Mouse (Mus musculus) heart, adult 11 months (tissue): ENCODE measurements around the gene Vti1a.

Source experiments
- DNase-seq: peaks from one replicate; pipeline ENCODE4 v3.0.0; 2022

Gene Vti1a

GRCm38 (mm10) chr19:55315452-55316108, 515 bp upstream of the Vti1a start, which contains the start of gene Zdhhc6:
Zdhhc6 (minus strand) TSS chr19:55316032.
- DNase-seq = peak; percentile 97

- DNase-seq = peak; percentile 58
These were observed 806 bp downstream of the Vti1a start for GRCm38 (mm10) chr19:55316901-55317300.

GRCm38 (mm10) chr19:55319036-55319435, 2.9 kb downstream of the Vti1a start:
- DNase-seq = peak; percentile 40

- peak; percentile 56 for DNase-seq
These were observed 3.4 kb downstream of the Vti1a start for GRCm38 (mm10) chr19:55319521-55319920.

GRCm38 (mm10) chr19:55322604-55323003, 6.5 kb downstream of the Vti1a start:
- peak; percentile 71 for DNase-seq

- no peak for DNase-seq
These were observed 11.4 kb downstream of the Vti1a start for GRCm38 (mm10) chr19:55327510-55327909.

- peak; percentile 40 for DNase-seq
These were observed 15.7 kb downstream of the Vti1a start for GRCm38 (mm10) chr19:55331776-55332175.

GRCm38 (mm10) chr19:55332641-55333268, 16.7 kb downstream of the Vti1a start:
- peak; percentile 89 for DNase-seq

- peak; percentile 8 for DNase-seq
These were observed 19.8 kb downstream of the Vti1a start for GRCm38 (mm10) chr19:55335881-55336280.

- peak; percentile 83 for DNase-seq
These were observed 20.3 kb downstream of the Vti1a start for GRCm38 (mm10) chr19:55336441-55336840.

- DNase-seq = peak; percentile 28
These were observed 21.0 kb downstream of the Vti1a start for GRCm38 (mm10) chr19:55337066-55337465.

- DNase-seq = peak; percentile 14
These were observed 21.6 kb downstream of the Vti1a start for GRCm38 (mm10) chr19:55337664-55338063.

- no peak for DNase-seq
These were observed 24.4 kb downstream of the Vti1a start for GRCm38 (mm10) chr19:55340521-55340920.

- no peak for DNase-seq
These were observed 25.3 kb downstream of the Vti1a start for GRCm38 (mm10) chr19:55341377-55341776.

GRCm38 (mm10) chr19:55342423-55342822, 26.3 kb downstream of the Vti1a start:
- DNase-seq = no peak

GRCm38 (mm10) chr19:55343274-55343673, 27.2 kb downstream of the Vti1a start:
- DNase-seq = no peak

- no peak for DNase-seq
These were observed 32.1 kb downstream of the Vti1a start for GRCm38 (mm10) chr19:55348187-55348586.

GRCm38 (mm10) chr19:55350673-55351378, 34.7 kb downstream of the Vti1a start:
- no peak for DNase-seq

GRCm38 (mm10) chr19:55362606-55363005, 46.5 kb downstream of the Vti1a start:
- no peak for DNase-seq

- DNase-seq = no peak
These were observed 53.6 kb downstream of the Vti1a start for GRCm38 (mm10) chr19:55369691-55370090.

GRCm38 (mm10) chr19:55376331-55376730, 60.2 kb downstream of the Vti1a start:
- no peak for DNase-seq

- DNase-seq = no peak
These were observed 61.4 kb downstream of the Vti1a start for GRCm38 (mm10) chr19:55377465-55377864.

GRCm38 (mm10) chr19:55378884-55379283, 62.8 kb downstream of the Vti1a start:
- DNase-seq = no peak

- DNase-seq = peak; percentile 51
These were observed 64.7 kb downstream of the Vti1a start for GRCm38 (mm10) chr19:55380764-55381163.
